Mouse (Mus musculus) MEL (cell line): ENCODE results near the gene Mitf. TPM values are rescaled to one million over a fixed set of nuclear protein-coding genes. Genes with fewer than 3 reads are reported as not detected.

Experiments
- DNase-seq: peaks from one replicate; pipeline ENCODE4 v3.0.0; 2011; ENCODE audit warnings: low read depth, low spot score
- H3K27ac ChIP-seq: 2 replicates; pipeline ENCODE4 v1.5.1; 2012; ENCODE audit warnings: low read depth, mild to moderate bottlenecking, control low read depth, low read length, moderate library complexity; ENCODE audit not compliant: control insufficient read depth
- H3K27me3 ChIP-seq, 2 experiments: fragments of 150-350 bp in 1 of 2; sonication (generic) in 1 of 2; 2 replicates each; pipeline ENCODE4 v1.6.1; 2012; ENCODE audit warnings: low read length in 2 of 2, mild to moderate bottlenecking in 2 of 2, improper control_type of control experiment in 1 of 2, moderate library complexity in 1 of 2; ENCODE audit not compliant: insufficient read depth in 2 of 2, control insufficient read depth in 1 of 2
- H3K36me3 ChIP-seq, 2 experiments: 2 replicates each; pipeline ENCODE4 v1.6.1; 2012 to 2014; ENCODE audit warnings: low read length in 2 of 2, improper control_type of control experiment in 1 of 2, inconsistent platforms in 1 of 2, mild to moderate bottlenecking in 1 of 2; ENCODE audit not compliant: insufficient read depth in 2 of 2, control insufficient read depth in 1 of 2
- H3K4me1 ChIP-seq, 2 experiments: fragments of 150-350 bp in 1 of 2; sonication (generic) in 1 of 2; 2 replicates each; pipeline ENCODE4 v1.6.1; 2012; ENCODE audit warnings: low read length in 2 of 2, improper control_type of control experiment in 1 of 2, mild to moderate bottlenecking in 1 of 2; ENCODE audit not compliant: insufficient read depth in 2 of 2, control insufficient read depth in 1 of 2
- H3K4me3 ChIP-seq, 2 experiments: fragments of 150-350 bp in 1 of 2; sonication (generic) in 1 of 2; 2 replicates each; pipeline ENCODE4 v1.5.1; 2012; ENCODE audit warnings: low read depth in 2 of 2, low read length in 2 of 2, mild to moderate bottlenecking in 2 of 2, moderate library complexity in 2 of 2, control low read depth in 1 of 2, improper control_type of control experiment in 1 of 2; ENCODE audit not compliant: control insufficient read depth in 1 of 2, insufficient read depth in 1 of 2
- H3K79me2 ChIP-seq: 2 replicates; pipeline ENCODE4 v1.6.1; 2012; ENCODE audit warnings: mild to moderate bottlenecking, low read length, moderate library complexity; ENCODE audit not compliant: control insufficient read depth, poor library complexity, insufficient read depth
- H3K9ac ChIP-seq: 2 replicates; pipeline ENCODE4 v1.6.1; 2012; ENCODE audit warnings: low read depth, mild to moderate bottlenecking, control low read depth, low read length, moderate library complexity; ENCODE audit not compliant: control insufficient read depth, poor library complexity, severe bottlenecking
- H3K9me3 ChIP-seq: fragments of 150-350 bp; sonication (generic); replicated peaks from 2 replicates; pipeline ENCODE4 v1.6.1; 2012; ENCODE audit warnings: mild to moderate bottlenecking, low read length, improper control_type of control experiment, moderate library complexity; ENCODE audit not compliant: insufficient read depth
- CHD2 ChIP-seq: IDR thresholded peaks from 2 replicates; pipeline ENCODE4 v1.6.1; 2011; ENCODE audit warnings: low read length, improper control_type of control experiment
- CTCF ChIP-seq, 3 experiments: IDR thresholded peaks in 2 of 3; conservative IDR thresholded peaks in 1 of 3; 2 replicates each; pipeline ENCODE4 v1.5.1; 2011 to 2012; ENCODE audit warnings: low read length in 3 of 3, low read depth in 2 of 3, mild to moderate bottlenecking in 2 of 3, improper control_type of control experiment in 1 of 3, inconsistent platforms in 1 of 3, mixed read lengths in 1 of 3, moderate library complexity in 1 of 3; ENCODE audit not compliant: control insufficient read depth in 1 of 3, insufficient read depth in 1 of 3, poor library complexity in 1 of 3, severe bottlenecking in 1 of 3
- ELF1 ChIP-seq: IDR thresholded peaks from 2 replicates; pipeline ENCODE4 v1.6.1; 2014; ENCODE audit warnings: low read depth, mild to moderate bottlenecking, inconsistent platforms, low read length, improper control_type of control experiment, moderate library complexity
- ETS1 ChIP-seq: IDR thresholded peaks from 2 replicates; pipeline ENCODE4 v1.6.1; 2012; ENCODE audit warnings: low read depth, mild to moderate bottlenecking, inconsistent platforms, low read length, improper control_type of control experiment, moderate library complexity
- GABPA ChIP-seq: IDR thresholded peaks from 2 replicates; pipeline ENCODE4 v1.6.1; 2012; ENCODE audit warnings: low read depth, mild to moderate bottlenecking, inconsistent platforms, low read length, improper control_type of control experiment, moderate library complexity
- GATA1 ChIP-seq: IDR thresholded peaks from 2 replicates; pipeline ENCODE4 v1.6.1; 2011; ENCODE audit warnings: low read depth, low read length, improper control_type of control experiment
- KAT2A ChIP-seq: conservative IDR thresholded peaks from 2 replicates; pipeline ENCODE4 v1.6.1; 2012; ENCODE audit warnings: low read depth, low read length, improper control_type of control experiment, inconsistent platforms
- MAFK ChIP-seq: IDR thresholded peaks from 2 replicates; pipeline ENCODE4 v1.6.1; 2011; ENCODE audit warnings: low read depth, mild to moderate bottlenecking, low read length, improper control_type of control experiment, borderline replicate concordance
- MAX ChIP-seq: IDR thresholded peaks from 2 replicates; pipeline ENCODE4 v1.6.1; 2011; ENCODE audit warnings: low read length, improper control_type of control experiment
- MAZ ChIP-seq: IDR thresholded peaks from 2 replicates; pipeline ENCODE4 v1.6.1; 2012; ENCODE audit warnings: low read depth, mild to moderate bottlenecking, inconsistent platforms, low read length, improper control_type of control experiment
- MXI1 ChIP-seq: IDR thresholded peaks from 2 replicates; pipeline ENCODE4 v1.6.1; 2011; ENCODE audit warnings: mild to moderate bottlenecking, low read depth, low read length, improper control_type of control experiment
- MYB ChIP-seq: IDR thresholded peaks from 2 replicates; pipeline ENCODE4 v1.6.1; 2011; ENCODE audit warnings: mild to moderate bottlenecking, low read depth, low read length, improper control_type of control experiment
- NRF1 ChIP-seq: IDR thresholded peaks from 2 replicates; pipeline ENCODE4 v1.6.1; 2014; ENCODE audit warnings: low read depth, mild to moderate bottlenecking, inconsistent platforms, low read length, improper control_type of control experiment, moderate library complexity; ENCODE audit not compliant: poor library complexity, insufficient read depth, severe bottlenecking
- RAD21 ChIP-seq: IDR thresholded peaks from 2 replicates; pipeline ENCODE4 v1.6.1; 2011; ENCODE audit warnings: mild to moderate bottlenecking, low read depth, low read length, improper control_type of control experiment
- RCOR1 ChIP-seq: IDR thresholded peaks from 2 replicates; pipeline ENCODE4 v1.6.1; 2012; ENCODE audit warnings: low read depth, mild to moderate bottlenecking, inconsistent platforms, low read length, improper control_type of control experiment
- SMC3 ChIP-seq: IDR thresholded peaks from 2 replicates; pipeline ENCODE4 v1.6.1; 2011; ENCODE audit warnings: low read depth, low read length, improper control_type of control experiment
- TBP ChIP-seq: IDR thresholded peaks from 2 replicates; pipeline ENCODE4 v1.8.0; 2011; ENCODE audit warnings: low read depth, low read length, improper control_type of control experiment
- TCF12 ChIP-seq: IDR thresholded peaks from 2 replicates; pipeline ENCODE4 v1.6.1; 2014; ENCODE audit warnings: low read depth, mild to moderate bottlenecking, inconsistent platforms, low read length, improper control_type of control experiment, moderate library complexity
- USF1 ChIP-seq: IDR thresholded peaks from 2 replicates; pipeline ENCODE4 v1.6.1; 2014; ENCODE audit warnings: low read depth, mild to moderate bottlenecking, inconsistent platforms, low read length, improper control_type of control experiment, moderate library complexity
- polyA plus RNA-seq, 2 experiments: library from polyadenylated mRNA; stranded (reverse) in 1 of 2; unstranded in 1 of 2; fragments of >175 nt in 1 of 2; fragments of >200 nt in 1 of 2; gene quantifications; 2 replicates each; pipeline versions ENCODE4 v1.2.1 to v1.2.4; 2012; ENCODE audit warnings: low replicate concordance in 2 of 2, low read depth in 1 of 2; ENCODE audit not compliant: insufficient read length in 2 of 2, insufficient read depth in 1 of 2, missing spikeins in 1 of 2
- total RNA-seq: library from RNA; depleted of rRNA; stranded (reverse); fragments of 300-350 nt; gene quantifications from 2 replicates; pipeline ENCODE4 v1.2.3, GENCODE M21; 2012

Mitf gene
- total and polyA plus RNA-seq, 3 experiments: 1.8 to 2.1 TPM; not detected in 1

DNA sequence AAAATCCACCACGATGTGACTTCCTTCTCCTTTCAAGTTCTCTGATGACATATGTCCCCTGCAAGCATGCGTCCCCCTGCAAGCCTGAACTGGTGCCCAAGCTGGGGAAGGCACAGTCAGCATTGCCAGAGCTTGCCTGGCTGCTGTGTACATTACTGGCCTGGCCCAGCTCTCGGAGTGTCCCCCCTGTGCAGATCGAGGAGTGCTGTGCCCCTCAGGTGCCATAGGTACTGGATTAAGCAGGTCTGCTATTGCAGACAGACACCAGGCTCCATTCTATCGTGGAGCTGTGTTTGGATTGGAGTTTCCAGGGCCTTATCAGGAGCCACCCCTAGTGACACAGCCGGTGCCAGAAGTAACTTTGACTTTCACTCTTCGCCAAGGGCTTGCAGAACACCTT lies 122.6 kb downstream of the Mitf start:
- peak; percentile 39 for DNase-seq
- no peaks in the 10 kb centered on the region; a peak in 1 of 4 replicates for H3K36me3 ChIP-seq
- no peaks in the 10 kb centered on the region for H3K9me3 ChIP-seq
- H3K4me1 ChIP-seq: peaks cover 0 to 2% of the 10 kb centered on the region in 2 experiments; a peak in 1 of 4 replicates
- no peaks in the 10 kb centered on the region for H3K79me2 ChIP-seq
- TF ChIP-seq ETS1: no peak
- H3K4me3 ChIP-seq: peak overlapping the region; percentile 10 to 37; a peak in 2 of 4 replicates
- no peaks in the 10 kb centered on the region for H3K27me3 ChIP-seq
- no peak overlapping the region for H3K27ac ChIP-seq
- H3K9ac ChIP-seq: no peak overlapping the region

GRCm38 (mm10) chr6:97937139-97937538 lies 130.3 kb downstream of the Mitf start:
- Histone ChIP-seq H3K36me3 (no peaks in the 10 kb centered on the region), H3K9ac (no peak overlapping the region), H3K27ac (no peak overlapping the region), H3K4me1 (0 out of 4 replicates have a peak, but pooled peaks cover 0 to 2% of the 10 kb centered on the region in 2 experiments), H3K79me2 (no peaks in the 10 kb centered on the region), H3K27me3 (no peaks in the 10 kb centered on the region), H3K9me3 (no peaks in the 10 kb centered on the region), H3K4me3 (no peak overlapping the region)
- no peak for DNase-seq
- TF ChIP-seq ELF1 (no peak), MYB (no peak), MAX (no peak), SMC3 (no peak), CTCF (IDR thresholded peaks at IDR 0.05 in 2 of 3, conservative IDR thresholded peaks at IDR 0.05 in 1 of 3; ENCODE audit: control insufficient read depth in 1 of 3, insufficient read depth in 1 of 3, low read depth in 2 of 3, low read length in 3 of 3, poor library complexity in 1 of 3, severe bottlenecking in 1 of 3) (no peak), NRF1 (no peak), KAT2A (no peak), RAD21 (no peak), TBP (no peak), GATA1 (no peak), CHD2 (no peak), GABPA (no peak), USF1 (no peak), MXI1 (no peak)

- Histone ChIP-seq H3K9me3 (no peaks in the 10 kb centered on the region), H3K79me2 (no peaks in the 10 kb centered on the region), H3K4me1 (0 out of 4 replicates have a peak, but pooled peaks cover 0 to 2% of the 10 kb centered on the region in 2 experiments), H3K36me3 (no peaks in the 10 kb centered on the region), H3K27ac (no peak overlapping the region), H3K4me3 (no peak overlapping the region), H3K9ac (no peak overlapping the region), H3K27me3 (no peaks in the 10 kb centered on the region)
- DNase-seq: no peak
- TF ChIP-seq RCOR1 (no peak), ETS1 (no peak), MAZ (no peak), TCF12 (no peak), MAFK (no peak)
Measured at GRCm38 (mm10) chr6:97937897-97938614, 131.2 kb downstream of the Mitf start.
